Mouse (Mus musculus) heart, adult 2 months (tissue): ENCODE measurements around the gene Psme2. TPM values are rescaled to one million over a fixed set of nuclear protein-coding genes. Genes with fewer than 3 reads are reported as not detected.
A peak's percentile ranks its signal among the peaks of the same experiment; 100 is the strongest.

Experiments
- DNase-seq, 2 experiments: peaks; one replicate each; pipeline ENCODE4 v3.0.0; 2021
- H3K27ac ChIP-seq: fragments of 200-600 bp; 2 replicates; pipeline ENCODE4 v1.8.1; 2022
- H3K27me3 ChIP-seq: fragments of 200-500 bp; 2 replicates; pipeline ENCODE4 v1.6.1; 2012; ENCODE audit warnings: mild to moderate bottlenecking, low read length, inconsistent platforms, mixed read lengths; ENCODE audit not compliant: control insufficient read depth, insufficient read depth
- H3K36me3 ChIP-seq: fragments of 200-500 bp; 2 replicates; pipeline ENCODE4 v1.6.1; 2012; ENCODE audit warnings: low read length, inconsistent platforms; ENCODE audit not compliant: control insufficient read depth, insufficient read depth
- H3K4me1 ChIP-seq: fragments of 200-500 bp; 2 replicates; pipeline ENCODE4 v1.6.1; 2011; ENCODE audit warnings: low read length; ENCODE audit not compliant: control insufficient read depth, insufficient read depth
- H3K4me3 ChIP-seq: fragments of 200-600 bp; 2 replicates; pipeline ENCODE4 v1.8.1; 2022
- H3K79me2 ChIP-seq: fragments of 200-500 bp; replicated peaks from 2 replicates; pipeline ENCODE4 v1.6.1; 2012; ENCODE audit warnings: mild to moderate bottlenecking, inconsistent platforms, low read length, moderate library complexity, mixed read lengths; ENCODE audit not compliant: control insufficient read depth, insufficient read depth
- H3K9ac ChIP-seq: fragments of 200-500 bp; 2 replicates; pipeline ENCODE4 v1.6.1; 2012; ENCODE audit warnings: low read depth, mild to moderate bottlenecking, control low read depth, inconsistent platforms, low read length, mixed read lengths
- CTCF ChIP-seq: fragments of 200-600 bp; IDR thresholded peaks from 2 replicates; pipeline ENCODE4 v1.8.1; 2022; ENCODE audit warnings: antibody characterized with exemption, mild to moderate bottlenecking, moderate library complexity
- EP300 ChIP-seq: fragments of 200-500 bp; IDR thresholded peaks from 2 replicates; pipeline ENCODE4 v1.6.1; 2011; ENCODE audit warnings: low read depth, low read length, control low read depth; ENCODE audit not compliant: insufficient read depth
- POLR2A ChIP-seq: fragments of 200-500 bp; IDR thresholded peaks from 2 replicates; pipeline ENCODE4 v1.6.1; 2011; ENCODE audit warnings: mild to moderate bottlenecking, low read depth, low read length, control low read depth; ENCODE audit not compliant: insufficient read depth
- WGBS: fragments of 180-500 bp; shearing (Covaris S2); methylation state at CpG from one replicate; pipeline ENCODE4 v1.1.7; 2018; 5-methylcytosine and 5-hydroxymethylcytosine counted together
- intact Hi-C: fragments of 180-260 bp; cut with DNase I; formaldehyde crosslinking; loops from one replicate; pipeline ENCODE4 v1.15.1; 2025
- polyA plus RNA-seq: library from polyadenylated mRNA; depleted of rRNA; stranded (reverse); fragments of >200 nt; gene quantifications from 2 replicates; pipeline ENCODE4 v1.2.3, GENCODE M21; 2012
- total RNA-seq, 2 experiments: library from RNA; stranded (reverse); gene quantifications; 2 replicates each; pipeline ENCODE4 v1.2.3; 2021

The Psme2 gene
- total and polyA plus RNA-seq, 3 experiments, result 37.3 to 120 (median 119) TPM

DNA sequence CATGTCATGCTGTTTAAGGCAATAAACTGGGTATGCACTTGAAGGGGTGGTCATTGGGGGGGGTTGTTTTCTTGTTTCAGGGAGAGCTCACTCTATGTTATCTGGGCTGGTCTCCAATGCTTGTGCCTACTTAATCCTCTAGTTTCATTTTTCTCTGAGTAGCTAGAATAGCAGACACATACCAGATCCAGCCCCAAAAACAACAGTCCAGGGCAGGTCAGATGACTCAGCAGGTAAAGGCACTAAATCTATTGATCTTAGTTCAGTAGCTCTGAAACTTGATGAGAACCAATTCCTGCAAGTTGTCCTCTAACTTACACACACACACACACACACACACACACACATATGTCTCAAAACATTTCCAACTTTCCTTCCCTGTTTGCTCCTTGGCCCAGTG, 19.2 kb downstream of the Psme2 start:
- H3K27me3 ChIP-seq, result no peaks in the 10 kb centered on the region
- TF ChIP-seq CTCF (no peak), POLR2A (no peak), EP300 (no peak)
- H3K4me3 ChIP-seq, result no peak overlapping the region
- intact Hi-C loops, result no loop called here
- H3K36me3 ChIP-seq, result no peaks in the 10 kb centered on the region
- no peak for DNase-seq
- no peaks in the 10 kb centered on the region for H3K79me2 ChIP-seq
- H3K4me1 ChIP-seq, result 0 out of 2 replicates have a peak, but pooled peaks cover 1% of the 10 kb centered on the region
- no peak overlapping the region for H3K27ac ChIP-seq
- H3K9ac ChIP-seq, result no peak overlapping the region

- intact Hi-C loops, result no loop called here
- no peaks in the 10 kb centered on the region for H3K27me3 ChIP-seq
- H3K4me3 ChIP-seq, result no peak overlapping the region
- WGBS, result 74% methylated on average over 2 of the region's 2 CpGs
- no peaks in the 10 kb centered on the region for H3K36me3 ChIP-seq
- DNase-seq, result no peak
- H3K27ac ChIP-seq, result no peak overlapping the region
- H3K9ac ChIP-seq, result no peak overlapping the region
- H3K79me2 ChIP-seq, result no peaks in the 10 kb centered on the region
- 0 out of 2 replicates have a peak, but pooled peaks cover 1% of the 10 kb centered on the region for H3K4me1 ChIP-seq
- TF ChIP-seq EP300 (no peak), POLR2A (no peak), CTCF (no peak)
Measured at GRCm38 (mm10) chr14:55570588-55570987, 20.3 kb downstream of the Psme2 start.

DNA sequence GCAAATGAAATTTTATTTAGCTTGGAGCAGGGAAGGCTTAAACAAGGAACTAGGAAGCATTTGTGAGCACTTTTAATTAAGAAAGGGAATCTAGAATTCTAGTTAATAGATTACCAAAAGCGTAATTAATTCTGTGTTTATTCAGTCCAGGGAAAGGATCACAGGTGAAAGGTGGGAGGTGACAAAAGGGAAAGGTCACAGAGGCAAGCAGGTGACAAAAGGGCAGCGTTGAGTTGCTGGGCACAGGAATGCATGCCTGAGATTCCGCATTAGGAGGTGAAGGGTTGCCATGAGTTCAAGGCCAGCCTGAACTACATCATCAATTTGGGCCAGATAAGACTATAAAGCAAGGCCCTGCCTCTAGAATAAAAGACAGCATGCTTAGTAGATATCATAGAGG, 23.4 kb downstream of the Psme2 start:
- Histone ChIP-seq H3K79me2 (no peaks in the 10 kb centered on the region), H3K4me3 (no peak overlapping the region), H3K9ac (no peak overlapping the region), H3K36me3 (no peaks in the 10 kb centered on the region), H3K27me3 (no peaks in the 10 kb centered on the region), H3K4me1 (0 out of 2 replicates have a peak, but pooled peaks cover 1% of the 10 kb centered on the region), H3K27ac (no peak overlapping the region)
- intact Hi-C loops, result no loop called here
- WGBS, result 87% methylated on average over 3 of the region's 3 CpGs
- TF ChIP-seq EP300 (no peak), POLR2A (no peak), CTCF (no peak)
- no peak for DNase-seq

DNA sequence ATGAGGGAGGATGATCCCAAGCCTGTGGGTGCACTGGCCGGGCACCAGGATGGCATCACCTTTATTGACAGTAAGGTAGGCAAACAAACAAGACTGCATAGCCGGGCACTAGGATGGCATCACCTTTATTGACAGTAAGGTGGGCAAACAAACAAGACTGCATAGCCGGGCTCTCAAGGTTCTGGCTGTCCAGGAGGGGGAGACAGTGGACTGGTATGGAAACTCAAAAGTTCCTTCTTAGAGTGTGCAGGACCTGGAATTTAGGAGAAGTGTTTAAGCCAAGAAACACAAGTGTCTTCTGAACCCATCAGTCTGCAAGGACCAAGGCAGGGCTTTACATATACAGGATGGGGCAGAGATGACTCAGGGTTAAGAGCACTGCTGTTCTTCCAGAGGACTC, 25.2 kb downstream of the Psme2 start:
- intact Hi-C loops, result no loop called here
- Histone ChIP-seq H3K27ac (no peak overlapping the region), H3K9ac (no peak overlapping the region), H3K36me3 (no peaks in the 10 kb centered on the region), H3K4me3 (no peak overlapping the region), H3K79me2 (no peaks in the 10 kb centered on the region), H3K4me1 (peaks cover 4% of the 10 kb centered on the region), H3K27me3 (no peaks in the 10 kb centered on the region)
- 80% methylated on average over 3 of the region's 3 CpGs for WGBS
- TF ChIP-seq EP300 (no peak), POLR2A (no peak), CTCF (peak; percentile 35)
- DNase-seq, result no peak

DNA sequence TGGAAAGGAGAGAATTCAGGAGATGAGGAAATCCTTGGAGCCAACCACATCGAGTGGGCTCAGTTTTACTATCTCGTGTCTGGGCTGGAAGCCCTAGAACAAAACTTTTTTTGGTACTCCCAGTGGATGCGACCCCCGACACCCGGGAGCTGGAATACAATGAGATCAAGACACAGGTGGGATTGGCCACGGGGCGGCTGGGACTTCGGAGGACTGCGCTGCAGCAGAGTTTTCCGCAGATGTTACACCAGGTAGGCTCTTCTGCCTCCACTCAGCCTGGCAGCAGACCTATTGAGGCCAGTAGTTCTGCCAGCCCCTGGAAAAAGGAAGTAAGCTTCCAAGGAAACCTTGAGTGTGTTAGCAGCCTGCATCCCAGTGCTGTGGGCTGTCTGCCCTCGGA, 27.7 kb downstream of the Psme2 start:
- intact Hi-C loops, result no loop called here
- 85% methylated on average over 11 of the region's 11 CpGs for WGBS
- no peak for DNase-seq

GRCm38 (mm10) chr14:55561860-55562259, 29.1 kb downstream of the Psme2 start:
- no peak for DNase-seq
- Histone ChIP-seq H3K27ac (no peak overlapping the region), H3K79me2 (no peaks in the 10 kb centered on the region), H3K4me3 (no peak overlapping the region; the same call in 1 of the 2 replicates), H3K4me1 (peaks cover 3% of the 10 kb centered on the region), H3K27me3 (no peaks in the 10 kb centered on the region), H3K9ac (no peak overlapping the region), H3K36me3 (no peaks in the 10 kb centered on the region)
- WGBS, result 86% methylated on average over 10 of the region's 10 CpGs
- intact Hi-C loops, result loop anchor here (2.0 kb wide), 1 partner anchor 41 kb away; the partner anchor contains the start of gene Irf9
- no peak for TF ChIP-seq EP300
- TF ChIP-seq POLR2A, result no peak
- no peak for TF ChIP-seq CTCF

More for the DNA sequence above, 27.7 kb downstream of the Psme2 start:
- Histone ChIP-seq H3K4me1 (peaks cover 3% of the 10 kb centered on the region), H3K27me3 (no peaks in the 10 kb centered on the region), H3K79me2 (no peaks in the 10 kb centered on the region), H3K4me3 (no peak overlapping the region), H3K36me3 (no peaks in the 10 kb centered on the region), H3K27ac (no peak overlapping the region), H3K9ac (no peak overlapping the region)
- TF ChIP-seq POLR2A (no peak), CTCF (no peak), EP300 (no peak)
